In genomic region chr13:34307696-34308603, GRCm38 (mm10) we compare ENCODE assay signal across 15 mouse cellular contexts. TPM values are rescaled to one million over a fixed set of nuclear protein-coding genes. Genes with fewer than 3 reads are reported as not detected.
A peak's percentile ranks its signal among the peaks of the same experiment; 100 is the strongest.
DNase-seq lines count a peak whose midpoint lies in the region; ATAC-seq and TF ChIP-seq lines count a peak whose summit lies in the region.
"Had no signal": no experiment of that assay in that cellular context is flagged by ENCODE, and none has a peak within 500 bp of the region (broad histone marks: within the 10 kb centered on the region; RNA-seq: fewer than 3 reads in every experiment).

No protein-coding gene starts in this region.

- no peaks in the 10 kb centered on the region for H3K9me3 ChIP-seq in ES-E14 (ENCODE audit: control insufficient read depth, insufficient read depth, low read depth, low read length)
- no peaks in the 10 kb centered on the region for H3K9me3 ChIP-seq in liver, embryonic 13.5 days (replicated peaks)
- H3K9me3 ChIP-seq in midbrain, postnatal 0 days (ENCODE audit: low read length), result no peaks in the 10 kb centered on the region
- H3K9me3 ChIP-seq: neural tube, embryonic 13.5 days had no signal

- peak; percentile 51 for ATAC-seq in liver, embryonic 13.5 days (ENCODE audit: low read depth)
- ATAC-seq in midbrain, postnatal 0 days (ENCODE audit: low FRiP score), result no peak

- H3K27me3 ChIP-seq in liver, embryonic 13.5 days, result no peaks in the 10 kb centered on the region
- no peaks in the 10 kb centered on the region for H3K27me3 ChIP-seq in midbrain, postnatal 0 days (ENCODE audit: insufficient read depth, low read length)
- H3K27me3 ChIP-seq: neural tube, embryonic 13.5 days had no signal

- H3K4me1 ChIP-seq in ES-E14 (ENCODE audit: control insufficient read depth in 2 of 2, insufficient read depth in 2 of 2, low read length in 2 of 2, poor library complexity in 1 of 2), result peaks cover 0 to 2% of the 10 kb centered on the region in 2 experiments; a peak in 1 of 4 replicates
- peaks cover 81% of the 10 kb centered on the region for H3K4me1 ChIP-seq in liver, embryonic 13.5 days (replicated peaks)
- H3K4me1 ChIP-seq in midbrain, postnatal 0 days (ENCODE audit: insufficient read depth, low read length), result no peaks in the 10 kb centered on the region

- no peak overlapping the region for H3K4me3 ChIP-seq in ES-E14 (ENCODE audit: insufficient read depth in 1 of 2, low read depth in 1 of 2, low read length in 2 of 2, poor library complexity in 1 of 2, severe bottlenecking in 1 of 2)
- H3K4me3 ChIP-seq in liver, embryonic 13.5 days (replicated peaks), result no peak overlapping the region; the same call in 1 of the 2 replicates
- H3K4me3 ChIP-seq in midbrain, postnatal 0 days (ENCODE audit: low read depth, low read length), result no peak overlapping the region
- H3K4me3 ChIP-seq: neural tube, embryonic 13.5 days had no signal

- peak overlapping the region; percentile 28; the same call in 1 of the 2 replicates for H3K27ac ChIP-seq in ES-E14 (ENCODE audit: insufficient read depth, low read depth, low read length, poor library complexity, severe bottlenecking)
- peak overlapping the region; percentile 78 for H3K27ac ChIP-seq in liver, embryonic 13.5 days
- no peak overlapping the region for H3K27ac ChIP-seq in midbrain, postnatal 0 days (ENCODE audit: low read depth, low read length)
- H3K27ac ChIP-seq: neural tube, embryonic 13.5 days had no signal

- peak overlapping the region; percentile 39 for H3K4me2 ChIP-seq in liver, embryonic 13.5 days
- no peak overlapping the region for H3K4me2 ChIP-seq in midbrain, postnatal 0 days (ENCODE audit: low read depth, low read length, poor library complexity, severe bottlenecking)
- H3K4me2 ChIP-seq: heart, embryonic 11.5 days; neural tube, embryonic 13.5 days had no signal

- WGBS in liver, embryonic 13.5 days (ENCODE audit: insufficient replicate concordance), result 61% methylated on average over 7 of the region's 7 CpGs
- WGBS in midbrain, postnatal 0 days, result 70% methylated on average over 7 of the region's 7 CpGs

- DNase-seq in kidney, adult 9 months, result peak; percentile 55
- no peak for DNase-seq in kidney, adult 18-20 months
- no peak for DNase-seq in ES-E14 (ENCODE audit: low read depth, low spot score)
- DNase-seq in Muller cell, postnatal 12 days (ENCODE audit: inconsistent ontology term), result peak; percentile 29
- no peak for DNase-seq in liver, embryonic 13.5 days
- no peak for DNase-seq in midbrain, postnatal 0 days (ENCODE audit: low spot score)
- DNase-seq in testis, postnatal 14 days (ENCODE audit: low spot score), result no peak
- no peak for DNase-seq in layer of hippocampus, adult 11-12 months (ENCODE audit: low spot score)
- DNase-seq: adrenal gland, postnatal 36 days; cerebellum, postnatal 10 days; gastrocnemius, postnatal 25 days; retina, postnatal 1 day; thymus, postnatal 14 days had no signal

- no peak for TF ChIP-seq CTCF in midbrain, postnatal 0 days (IDR thresholded peaks at IDR 0.05)

- H3K9ac ChIP-seq in ES-E14 (ENCODE audit: insufficient read depth, low read depth, low read length, poor library complexity, severe bottlenecking), result no peak overlapping the region
- H3K9ac ChIP-seq in liver, embryonic 13.5 days, result peak overlapping the region; percentile 31
- no peak overlapping the region for H3K9ac ChIP-seq in midbrain, postnatal 0 days (replicated peaks; ENCODE audit: low read length, poor library complexity, severe bottlenecking)
- H3K9ac ChIP-seq: neural tube, embryonic 13.5 days had no signal

- H3K36me3 ChIP-seq in ES-E14 (ENCODE audit: control insufficient read depth, insufficient read depth, low read length, poor library complexity, severe bottlenecking), result no peaks in the 10 kb centered on the region
- H3K36me3 ChIP-seq in liver, embryonic 13.5 days, result peaks cover 27% of the 10 kb centered on the region
- H3K36me3 ChIP-seq in midbrain, postnatal 0 days (ENCODE audit: insufficient read depth, low read length), result peaks cover 2% of the 10 kb centered on the region; the same call in 1 of the 2 replicates
- H3K36me3 ChIP-seq: neural tube, embryonic 13.5 days had no signal

- in situ Hi-C loops in ES-E14 (cut with MboI; ENCODE audit: low sequenced_read_pairs in 2 of 2, unreplicated experiment in 2 of 2), result no loop called here

TF ChIP-seq in ES-E14, 5 proteins besides CTCF, POLR2A, EP300 and RAD21:
- TF ChIP-seq CHD2 (IDR thresholded peaks at IDR 0.05; ENCODE audit: low read depth, low read length) (no peak), MAFK (IDR thresholded peaks at IDR 0.05; ENCODE audit: insufficient read depth, low read depth, low read length) (no peak), ZC3H11A (IDR thresholded peaks at IDR 0.05; ENCODE audit: borderline replicate concordance, low read depth, low read length) (no peak), HCFC1 (IDR thresholded peaks at IDR 0.05; ENCODE audit: borderline replicate concordance, insufficient read depth, low read length) (no peak), ZNF384 (IDR thresholded peaks at IDR 0.05; ENCODE audit: low read depth, low read length) (no peak)
TF ChIP-seq in ES-E14: peak in this region for 0.

RNA-seq across cellular contexts. Expression of gene Slc22a23, which starts 37.0 kb away (rescaled TPM):
- total RNA-seq in ES-E14 (2012; rRNA removed), result 5.1 and 5.9 TPM in 2 replicates
- 6.2 and 7.7 TPM in 2 replicates for polyA plus RNA-seq in liver, embryonic 13.5 days (2015; fragmentation: Nextera tagmentation; extraction: Ambion mirVana)
- 145 TPM in 2 replicates for total RNA-seq in midbrain, postnatal 0 days (2014; rRNA removed)
- polyA plus RNA-seq in midbrain, postnatal 0 days (2015; fragmentation: Nextera tagmentation; extraction: Ambion mirVana), result 13.2 and 14.9 TPM in 2 replicates

Comparison
In these comparisons a context has a peak if more than half of its experiments do, and no peak if none do; other contexts are left out.
1. DNase-seq: peak in kidney, adult 9 months (single experiment) and Muller cell, postnatal 12 days (single experiment); none in kidney, adult 18-20 months (single experiment), ES-E14 (single experiment), liver, embryonic 13.5 days (single experiment), midbrain, postnatal 0 days (single experiment), testis, postnatal 14 days (single experiment) and layer of hippocampus, adult 11-12 months (single experiment).
2. RNA of gene Slc22a23, which starts 37.0 kb away (total RNA-seq): 145 TPM in midbrain, postnatal 0 days; 5.1 to 5.9 TPM in ES-E14; every median in the first group is over 10 times any median in the second.